Mouse (Mus musculus) spleen, adult 2 months (tissue): ENCODE results near the gene Sec16a.

ENCODE experiments used
- CTCF ChIP-seq: fragments of 200-500 bp; IDR thresholded peaks from 2 replicates; pipeline ENCODE4 v1.5.1; 2011; ENCODE audit warnings: mild to moderate bottlenecking, inconsistent platforms; ENCODE audit not compliant: insufficient read depth, insufficient read length, insufficient replicate concordance; ENCODE audit errors: extremely low read depth
- POLR2A ChIP-seq: fragments of 200-500 bp; IDR thresholded peaks from 2 replicates; pipeline ENCODE4 v1.6.1; 2011; ENCODE audit warnings: low read depth, low read length, inconsistent platforms

DNA sequence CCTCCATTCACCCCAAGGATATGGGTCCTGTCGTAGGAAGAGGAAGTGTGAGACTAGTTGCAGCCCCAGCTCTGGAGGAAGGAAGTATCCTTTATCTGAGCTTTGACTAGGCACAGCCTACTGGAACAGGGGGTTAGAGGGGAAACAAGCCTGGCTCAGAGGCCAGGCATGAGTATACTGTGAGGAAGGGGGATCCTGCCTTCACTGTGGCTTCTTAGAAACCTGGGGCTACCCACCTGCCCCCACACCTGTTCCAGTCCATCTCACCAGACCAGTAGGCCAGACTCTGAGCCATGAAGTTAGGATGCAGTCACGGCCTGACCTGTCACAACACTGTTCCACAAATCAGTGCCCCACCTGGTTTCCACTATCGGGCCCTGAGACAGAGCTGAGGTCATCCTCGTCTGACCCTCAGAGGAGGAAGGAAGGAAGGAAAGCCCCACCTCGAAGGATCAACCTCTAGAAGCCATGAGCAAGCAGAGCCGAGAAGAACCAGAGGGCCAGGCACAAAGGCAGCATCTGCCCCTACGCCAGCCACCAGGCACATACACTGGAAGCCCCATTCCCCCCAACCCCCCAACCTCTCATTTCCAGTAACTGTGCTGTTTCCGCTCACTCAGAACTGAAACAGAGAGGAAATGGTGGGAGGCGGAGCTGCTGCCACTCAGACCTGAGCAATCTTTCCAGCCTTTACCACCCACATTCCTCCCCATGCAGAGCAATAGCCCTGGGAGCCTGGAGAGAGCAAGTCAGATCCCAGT lies 48.2 kb upstream of the Sec16a start:
- TF ChIP-seq CTCF: no peak
- TF ChIP-seq POLR2A: no peak
